ENCODE assay signal across 18 mouse cellular contexts in the genomic region with DNA sequence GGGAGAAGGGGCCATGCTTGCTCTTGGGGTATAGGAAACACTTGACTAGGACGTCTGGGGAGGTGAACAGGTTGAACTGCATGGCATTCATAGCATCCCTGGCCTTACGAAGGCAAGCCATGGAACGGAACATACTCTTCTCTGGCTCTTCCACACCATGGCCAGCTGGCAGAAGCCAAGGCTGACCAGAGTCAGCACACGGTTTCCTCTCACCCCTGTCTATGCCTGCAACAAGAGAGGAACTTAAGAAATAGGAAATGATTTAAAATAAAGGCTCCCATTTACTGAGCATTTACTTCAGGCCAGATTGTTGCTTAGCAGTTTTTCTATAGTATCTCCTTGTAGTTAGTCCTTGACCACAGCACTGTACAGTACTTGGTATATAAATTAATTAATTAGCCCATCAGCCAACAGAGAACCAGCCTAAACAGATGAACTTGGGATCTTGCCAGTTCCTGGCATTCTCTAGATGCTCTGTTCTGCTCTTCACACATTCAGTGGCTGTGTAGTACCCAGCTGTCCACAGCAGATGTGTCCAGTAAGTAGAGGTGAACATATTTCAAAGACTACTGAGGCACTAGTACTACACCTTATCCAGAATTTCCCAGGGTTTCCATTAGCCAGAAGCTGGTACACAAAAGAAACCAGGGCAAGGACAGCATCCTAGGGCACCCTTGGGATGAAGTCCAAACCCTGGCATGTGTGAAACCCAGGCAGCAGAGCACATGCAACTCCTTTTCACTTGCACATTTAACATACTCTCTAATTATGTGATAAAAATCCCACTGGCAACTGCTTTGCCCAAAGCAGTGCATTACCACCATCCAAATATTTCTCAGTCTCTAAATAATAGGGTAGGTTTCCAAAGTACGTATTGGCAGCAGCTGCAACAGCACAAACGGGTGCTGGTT.
DNase-seq lines count a peak whose midpoint lies in the region; ATAC-seq and TF ChIP-seq lines count a peak whose summit lies in the region.
"Had no signal": no experiment of that assay in that cellular context is flagged by ENCODE, and none has a peak within 500 bp of the region (broad histone marks: within the 10 kb centered on the region; RNA-seq: fewer than 3 reads in every experiment).

No protein-coding gene starts in this region.

- TF ChIP-seq CTCF in hindbrain, postnatal 0 days (IDR thresholded peaks at IDR 0.05; ENCODE audit: low read depth): no peak

- no peak overlapping the region for H3K9ac ChIP-seq in hindbrain, postnatal 0 days (replicated peaks; ENCODE audit: low read length)
- H3K9ac ChIP-seq in hindbrain, embryonic 14.5 days: no peak overlapping the region
- no peak overlapping the region for H3K9ac ChIP-seq in neural tube, embryonic 14.5 days (replicated peaks; ENCODE audit: low read depth, low read length)
- H3K9ac ChIP-seq: embryonic facial prominence, embryonic 12.5 days; kidney, embryonic 15.5 days; liver, embryonic 12.5 days; neural tube, embryonic 12.5 days; stomach, embryonic 15.5 days had no signal

- 57% methylated on average over 6 of the region's 6 CpGs for WGBS in hindbrain, postnatal 0 days
- WGBS in hindbrain, embryonic 14.5 days: 75% methylated on average over 6 of the region's 6 CpGs
- WGBS in neural tube, embryonic 14.5 days: 73% methylated on average over 6 of the region's 6 CpGs

- H3K4me1 ChIP-seq in hindbrain, postnatal 0 days (ENCODE audit: insufficient read depth, low read length): no peaks in the 10 kb centered on the region
- H3K4me1 ChIP-seq in hindbrain, embryonic 14.5 days (replicated peaks; ENCODE audit: control insufficient read depth, insufficient read depth, low read length): no peaks in the 10 kb centered on the region
- H3K4me1 ChIP-seq in neural tube, embryonic 14.5 days (ENCODE audit: control insufficient read depth, insufficient read depth, low read length): no peaks in the 10 kb centered on the region
- H3K4me1 ChIP-seq: embryonic facial prominence, embryonic 12.5 days; liver, embryonic 12.5 days; neural tube, embryonic 12.5 days; stomach, embryonic 15.5 days had no signal

- no peak overlapping the region for H3K4me3 ChIP-seq in hindbrain, postnatal 0 days (ENCODE audit: low read length)
- H3K4me3 ChIP-seq in hindbrain, embryonic 14.5 days (replicated peaks; ENCODE audit: low read length): no peak overlapping the region
- no peak overlapping the region for H3K4me3 ChIP-seq in neural tube, embryonic 14.5 days (ENCODE audit: low read depth, low read length)
- H3K4me3 ChIP-seq: embryonic facial prominence, embryonic 12.5 days; kidney, embryonic 15.5 days; liver, embryonic 12.5 days; neural tube, embryonic 12.5 days; stomach, embryonic 15.5 days had no signal

- H3K36me3 ChIP-seq in hindbrain, postnatal 0 days (ENCODE audit: insufficient read depth, low read length): no peaks in the 10 kb centered on the region
- H3K36me3 ChIP-seq in hindbrain, embryonic 14.5 days (replicated peaks; ENCODE audit: control insufficient read depth, insufficient read depth): no peaks in the 10 kb centered on the region
- H3K36me3 ChIP-seq in neural tube, embryonic 14.5 days (ENCODE audit: control insufficient read depth, insufficient read depth, low read length): no peaks in the 10 kb centered on the region
- H3K36me3 ChIP-seq: embryonic facial prominence, embryonic 12.5 days; G1E; kidney, embryonic 15.5 days; liver, embryonic 12.5 days; neural tube, embryonic 12.5 days; stomach, embryonic 15.5 days had no signal

- peak; percentile 78 for ATAC-seq in hindbrain, postnatal 0 days
- ATAC-seq in hindbrain, embryonic 14.5 days (ENCODE audit: low FRiP score): no peak; the same call in 1 of the 2 replicates
- ATAC-seq in neural tube, embryonic 14.5 days (ENCODE audit: low read depth): peak; percentile 53; the same call in 1 of the 2 replicates
- no peak for ATAC-seq in CD4-positive, CD25-positive, alpha-beta regulatory T cell, adult 4 months
- ATAC-seq: liver, embryonic 12.5 days had no signal

- no peak overlapping the region for H3K4me2 ChIP-seq in hindbrain, postnatal 0 days (ENCODE audit: low read depth, low read length)
- no peak overlapping the region for H3K4me2 ChIP-seq in hindbrain, embryonic 14.5 days (replicated peaks)
- H3K4me2 ChIP-seq in neural tube, embryonic 14.5 days (ENCODE audit: low read depth, low read length): no peak overlapping the region
- H3K4me2 ChIP-seq: embryonic facial prominence, embryonic 12.5 days; kidney, embryonic 15.5 days; liver, embryonic 12.5 days; midbrain, embryonic 11.5 days; neural tube, embryonic 12.5 days; stomach, embryonic 15.5 days had no signal

- H3K27ac ChIP-seq in hindbrain, postnatal 0 days: no peak overlapping the region
- H3K27ac ChIP-seq in hindbrain, embryonic 14.5 days: no peak overlapping the region
- no peak overlapping the region for H3K27ac ChIP-seq in neural tube, embryonic 14.5 days (ENCODE audit: low read depth, low read length)
- H3K27ac ChIP-seq: embryonic facial prominence, embryonic 12.5 days; kidney, embryonic 15.5 days; liver, embryonic 12.5 days; neural tube, embryonic 12.5 days; stomach, embryonic 15.5 days had no signal

- no peaks in the 10 kb centered on the region for H3K27me3 ChIP-seq in hindbrain, postnatal 0 days (ENCODE audit: insufficient read depth, low read length)
- H3K27me3 ChIP-seq in hindbrain, embryonic 14.5 days (ENCODE audit: control insufficient read depth, insufficient read depth, low read length): no peaks in the 10 kb centered on the region
- no peaks in the 10 kb centered on the region for H3K27me3 ChIP-seq in neural tube, embryonic 14.5 days (ENCODE audit: control insufficient read depth, insufficient read depth, low read length)
- H3K27me3 ChIP-seq: embryonic facial prominence, embryonic 12.5 days; kidney, embryonic 15.5 days; liver, embryonic 12.5 days; neural tube, embryonic 12.5 days; stomach, embryonic 15.5 days had no signal

- DNase-seq in cerebellum, postnatal 10 days: peak; percentile 68
- no peak for DNase-seq in cerebellum, adult 18-20 months
- peak; percentile 51 for DNase-seq in hindbrain, postnatal 0 days (ENCODE audit: low spot score)
- DNase-seq in hindbrain, embryonic 14.5 days (ENCODE audit: low spot score): no peak
- no peak for DNase-seq in neural tube, embryonic 10.5 days (ENCODE audit: extremely low spot score, low spot score)
- DNase-seq: cerebellum, adult 9-10 months; gastrocnemius, postnatal 36 days; retina, postnatal 1 day; thymus, postnatal 4 days had no signal

- H3K9me3 ChIP-seq in hindbrain, postnatal 0 days (ENCODE audit: low read length): no peaks in the 10 kb centered on the region
- H3K9me3 ChIP-seq in hindbrain, embryonic 14.5 days (ENCODE audit: control insufficient read depth, low read length): no peaks in the 10 kb centered on the region
- H3K9me3 ChIP-seq in neural tube, embryonic 14.5 days (ENCODE audit: control insufficient read depth, low read length): no peaks in the 10 kb centered on the region
- H3K9me3 ChIP-seq: embryonic facial prominence, embryonic 12.5 days; G1E; kidney, embryonic 15.5 days; liver, embryonic 12.5 days; neural tube, embryonic 12.5 days; stomach, embryonic 15.5 days had no signal

Comparison
In these comparisons a context has a peak if more than half of its experiments do, and no peak if none do; other contexts are left out.
1. DNase-seq: peak in cerebellum, postnatal 10 days (2 of 2) and hindbrain, postnatal 0 days (single experiment); none in cerebellum, adult 18-20 months (0 of 2), hindbrain, embryonic 14.5 days (single experiment) and neural tube, embryonic 10.5 days (single experiment).
2. ATAC-seq: peak in hindbrain, postnatal 0 days (single experiment) and neural tube, embryonic 14.5 days (single experiment); none in hindbrain, embryonic 14.5 days (single experiment) and CD4-positive, CD25-positive, alpha-beta regulatory T cell, adult 4 months (single experiment).